Mouse (Mus musculus) liver, embryonic 16.5 days (tissue): ENCODE data around the gene Trove2. TPM values are rescaled to one million over a fixed set of nuclear protein-coding genes. Genes with fewer than 3 reads are reported as not detected.

ENCODE experiments used
- ATAC-seq: fragments of 200-750 bp; cut with Nextera tagmentation; 2 replicates; pipeline ENCODE4 v1.8.0; 2017; ENCODE audit warnings: low read depth, mild to moderate bottlenecking, moderate number of reproducible peaks, moderate library complexity
- H3K27ac ChIP-seq: fragments of 300-500 bp; sonication (generic); 2 replicates; pipeline ENCODE4 v1.5.1; 2014; ENCODE audit warnings: mild to moderate bottlenecking, low read length
- H3K27me3 ChIP-seq: fragments of 300-500 bp; sonication (generic); 2 replicates; pipeline ENCODE4 v1.6.1; 2014; ENCODE audit warnings: low read depth, low read length, mixed read lengths; ENCODE audit not compliant: control insufficient read depth, insufficient read depth
- H3K36me3 ChIP-seq: fragments of 300-500 bp; sonication (generic); 2 replicates; pipeline ENCODE4 v1.6.1; 2014; ENCODE audit warnings: mild to moderate bottlenecking; ENCODE audit not compliant: control insufficient read depth, insufficient read depth
- H3K4me1 ChIP-seq: fragments of 300-500 bp; sonication (generic); 2 replicates; pipeline ENCODE4 v1.6.1; 2014; ENCODE audit warnings: low read depth, low read length, mixed read lengths; ENCODE audit not compliant: control insufficient read depth
- H3K4me2 ChIP-seq: fragments of 300-500 bp; sonication (generic); 2 replicates; pipeline ENCODE4 v1.6.1; 2014; ENCODE audit warnings: low read depth, low read length, mixed read lengths
- H3K4me3 ChIP-seq: fragments of 300-500 bp; sonication (generic); 2 replicates; pipeline ENCODE4 v1.5.1; 2014; ENCODE audit warnings: low read depth, mild to moderate bottlenecking, low read length
- H3K9ac ChIP-seq: fragments of 300-500 bp; sonication (generic); 2 replicates; pipeline ENCODE4 v1.6.1; 2014; ENCODE audit warnings: low read depth, low read length
- H3K9me3 ChIP-seq: fragments of 300-500 bp; sonication (generic); replicated peaks from 2 replicates; pipeline ENCODE4 v1.6.1; 2016; ENCODE audit warnings: low read length; ENCODE audit not compliant: control insufficient read depth
- WGBS: fragments of 180-500 bp; shearing (Covaris S2); extraction: QIAGEN DNeasy Blood & Tissue Kit; methylation state at CpG from one replicate; pipeline ENCODE4 v1.1.7; 2014; ENCODE audit not compliant: insufficient replicate concordance; 5-methylcytosine and 5-hydroxymethylcytosine counted together
- polyA plus RNA-seq: library from polyadenylated mRNA; unstranded; fragments of >200 nt; fragmentation: Nextera tagmentation; extraction: Ambion mirVana; gene quantifications from 2 replicates; pipeline ENCODE4 v1.2.1, GENCODE M21; 2015

The Trove2 gene
- polyA plus RNA-seq, 1 experiment from 2014 or later = 1.4 TPM

GRCm38 (mm10) chr1:143773909-143774308, 3.0 kb downstream of the Trove2 start:
- H3K9me3 ChIP-seq = no peaks in the 10 kb centered on the region
- H3K36me3 ChIP-seq = no peaks in the 10 kb centered on the region
- H3K27me3 ChIP-seq = peaks cover 7% of the 10 kb centered on the region
- no peak overlapping the region for H3K9ac ChIP-seq
- no peak overlapping the region for H3K27ac ChIP-seq
- no peak overlapping the region for H3K4me2 ChIP-seq
- H3K4me3 ChIP-seq = no peak overlapping the region
- ATAC-seq = no peak
- H3K4me1 ChIP-seq = peaks cover 7% of the 10 kb centered on the region
- 33% methylated on average over 6 of the region's 6 CpGs for WGBS

GRCm38 (mm10) chr1:143773082-143773481, 3.8 kb downstream of the Trove2 start:
- H3K9ac ChIP-seq = no peak overlapping the region
- H3K9me3 ChIP-seq = no peaks in the 10 kb centered on the region
- peaks cover 4% of the 10 kb centered on the region for H3K4me1 ChIP-seq
- H3K27me3 ChIP-seq = peaks cover 7% of the 10 kb centered on the region
- H3K4me3 ChIP-seq = no peak overlapping the region
- no peak overlapping the region for H3K4me2 ChIP-seq
- no peak overlapping the region for H3K27ac ChIP-seq
- ATAC-seq = no peak
- no peaks in the 10 kb centered on the region for H3K36me3 ChIP-seq
- 58% methylated on average over 7 of the region's 7 CpGs for WGBS

GRCm38 (mm10) chr1:143770444-143771109, 6.3 kb downstream of the Trove2 start:
- 83% methylated on average over 20 of the region's 20 CpGs for WGBS
- no peaks in the 10 kb centered on the region for H3K27me3 ChIP-seq

GRCm38 (mm10) chr1:143766238-143766637, 10.6 kb downstream of the Trove2 start:
- 68% methylated on average over 6 of the region's 6 CpGs for WGBS

More at GRCm38 (mm10) chr1:143770444-143771109, 6.3 kb downstream of the Trove2 start:
- H3K9ac ChIP-seq = no peak overlapping the region
- no peak overlapping the region for H3K4me2 ChIP-seq
- no peaks in the 10 kb centered on the region for H3K4me1 ChIP-seq
- H3K36me3 ChIP-seq = no peaks in the 10 kb centered on the region
- no peaks in the 10 kb centered on the region for H3K9me3 ChIP-seq
- no peak for ATAC-seq
- H3K4me3 ChIP-seq = no peak overlapping the region
- no peak overlapping the region for H3K27ac ChIP-seq

GRCm38 (mm10) chr1:143765801-143766200, 11.1 kb downstream of the Trove2 start:
- no peaks in the 10 kb centered on the region for H3K9me3 ChIP-seq
- H3K4me2 ChIP-seq = no peak overlapping the region
- H3K36me3 ChIP-seq = no peaks in the 10 kb centered on the region
- H3K27ac ChIP-seq = no peak overlapping the region
- WGBS = 75% methylated on average over 4 of the region's 4 CpGs
- ATAC-seq = no peak
- no peak overlapping the region for H3K4me3 ChIP-seq
- H3K27me3 ChIP-seq = no peaks in the 10 kb centered on the region
- no peaks in the 10 kb centered on the region for H3K4me1 ChIP-seq
- H3K9ac ChIP-seq = no peak overlapping the region

More at GRCm38 (mm10) chr1:143766238-143766637, 10.6 kb downstream of the Trove2 start:
- no peak for ATAC-seq
- Histone ChIP-seq H3K4me3 (no peak overlapping the region), H3K9ac (no peak overlapping the region), H3K9me3 (no peaks in the 10 kb centered on the region), H3K27ac (no peak overlapping the region), H3K27me3 (no peaks in the 10 kb centered on the region), H3K36me3 (no peaks in the 10 kb centered on the region), H3K4me2 (no peak overlapping the region), H3K4me1 (no peaks in the 10 kb centered on the region)

- Histone ChIP-seq H3K27ac (no peak overlapping the region), H3K9ac (no peak overlapping the region), H3K9me3 (no peaks in the 10 kb centered on the region), H3K4me2 (no peak overlapping the region), H3K4me1 (no peaks in the 10 kb centered on the region), H3K4me3 (no peak overlapping the region), H3K36me3 (no peaks in the 10 kb centered on the region), H3K27me3 (no peaks in the 10 kb centered on the region)
- no peak for ATAC-seq
- WGBS = 63% methylated on average over 1 of the region's 1 CpGs
Observed at GRCm38 (mm10) chr1:143764443-143764842, 12.4 kb downstream of the Trove2 start.

- 70% methylated on average over 8 of the region's 8 CpGs for WGBS
- no peaks in the 10 kb centered on the region for H3K36me3 ChIP-seq
- no peaks in the 10 kb centered on the region for H3K4me1 ChIP-seq
- no peak overlapping the region for H3K4me3 ChIP-seq
- H3K4me2 ChIP-seq = no peak overlapping the region
- H3K9ac ChIP-seq = no peak overlapping the region
- H3K27me3 ChIP-seq = no peaks in the 10 kb centered on the region
- H3K9me3 ChIP-seq = no peaks in the 10 kb centered on the region
- ATAC-seq = peak; percentile 48; the same call in 1 of the 2 replicates
- no peak overlapping the region for H3K27ac ChIP-seq
Observed at GRCm38 (mm10) chr1:143762159-143762558, 14.7 kb downstream of the Trove2 start.

- Histone ChIP-seq H3K4me2 (no peak overlapping the region), H3K27me3 (no peaks in the 10 kb centered on the region), H3K9me3 (no peaks in the 10 kb centered on the region), H3K36me3 (no peaks in the 10 kb centered on the region; the same call in none of the 2 replicates), H3K27ac (no peak overlapping the region), H3K9ac (no peak overlapping the region), H3K4me3 (no peak overlapping the region), H3K4me1 (peaks cover 8% of the 10 kb centered on the region)
- 87% methylated on average over 10 of the region's 10 CpGs for WGBS
- no peak for ATAC-seq
Observed at GRCm38 (mm10) chr1:143745871-143746270, 31.0 kb downstream of the Trove2 start.

GRCm38 (mm10) chr1:143742186-143742585, 34.7 kb downstream of the Trove2 start:
- WGBS = 85% methylated on average over 6 of the region's 6 CpGs
- no peak for ATAC-seq
- no peak overlapping the region for H3K27ac ChIP-seq
- no peak overlapping the region for H3K4me2 ChIP-seq
- peaks cover 19% of the 10 kb centered on the region for H3K4me1 ChIP-seq
- H3K27me3 ChIP-seq = no peaks in the 10 kb centered on the region
- H3K4me3 ChIP-seq = no peak overlapping the region
- H3K9ac ChIP-seq = no peak overlapping the region
- H3K36me3 ChIP-seq = no peaks in the 10 kb centered on the region; the same call in 1 of the 2 replicates
- no peaks in the 10 kb centered on the region for H3K9me3 ChIP-seq
